Mouse (Mus musculus): Measurements from ENCODE around the gene Wdr46.
"Not testable (repeated sequence)": the region's sequence is repeated elsewhere in the genome, so short reads cannot be mapped to it uniquely, and the experiment has no call there.

Wdr46 gene

GRCm38 (mm10) chr17:33940206-33940805, at the start of gene Wdr46, which contains the start of gene Pfdn6:
Wdr46 (plus strand) TSS chr17:33940660.
Pfdn6 (minus strand) TSS chr17:33940343.
- peak in 1 of 2 experiments; percentile 69 for DNase-seq (ENCODE audit: low read depth in 1 of 2, low spot score in 2 of 2)

GRCm38 (mm10) chr17:33891357-33891756, 49.1 kb upstream of the Wdr46 start:
- DNase-seq (ENCODE audit: low read depth in 1 of 2, low spot score in 2 of 2), result no peak

GRCm38 (mm10) chr17:33891892-33892291, 48.6 kb upstream of the Wdr46 start:
- DNase-seq (ENCODE audit: low read depth in 1 of 2, low spot score in 2 of 2), result not testable (repeated sequence)

- no peak for DNase-seq (ENCODE audit: low read depth in 1 of 2, low spot score in 2 of 2)
These were observed 48.0 kb upstream of the Wdr46 start for GRCm38 (mm10) chr17:33892429-33892828.

GRCm38 (mm10) chr17:33893011-33893410, 47.4 kb upstream of the Wdr46 start:
- not testable (repeated sequence) for DNase-seq (ENCODE audit: low read depth in 1 of 2, low spot score in 2 of 2)

- no peak for DNase-seq (ENCODE audit: low read depth in 1 of 2, low spot score in 2 of 2)
These were observed 43.2 kb upstream of the Wdr46 start for GRCm38 (mm10) chr17:33897114-33897794.

- DNase-seq (ENCODE audit: low read depth in 1 of 2, low spot score in 2 of 2), result not testable (repeated sequence)
These were observed 42.3 kb upstream of the Wdr46 start for GRCm38 (mm10) chr17:33898193-33898592.

GRCm38 (mm10) chr17:33899642-33900041, 40.8 kb upstream of the Wdr46 start:
- no peak for DNase-seq (ENCODE audit: low read depth in 1 of 2, low spot score in 2 of 2)

GRCm38 (mm10) chr17:33900281-33900988, 40.0 kb upstream of the Wdr46 start:
- DNase-seq (ENCODE audit: low read depth in 1 of 2, low spot score in 2 of 2), result no peak

GRCm38 (mm10) chr17:33900989-33901314, 39.5 kb upstream of the Wdr46 start:
- no peak for DNase-seq (ENCODE audit: low read depth in 1 of 2, low spot score in 2 of 2)

- no peak for DNase-seq (ENCODE audit: low read depth in 1 of 2, low spot score in 2 of 2)
These were observed 38.8 kb upstream of the Wdr46 start for GRCm38 (mm10) chr17:33901653-33902052.

GRCm38 (mm10) chr17:33902079-33902478, 38.4 kb upstream of the Wdr46 start:
- no peak for DNase-seq (ENCODE audit: low read depth in 1 of 2, low spot score in 2 of 2)

- DNase-seq (ENCODE audit: low read depth in 1 of 2, low spot score in 2 of 2), result no peak
These were observed 38.0 kb upstream of the Wdr46 start for GRCm38 (mm10) chr17:33902491-33902890.

GRCm38 (mm10) chr17:33903911-33904651, 36.4 kb upstream of the Wdr46 start:
- not testable (repeated sequence) for DNase-seq (ENCODE audit: low read depth in 1 of 2, low spot score in 2 of 2)

- not testable (repeated sequence) for DNase-seq (ENCODE audit: low read depth in 1 of 2, low spot score in 2 of 2)
These were observed 35.6 kb upstream of the Wdr46 start, which contains the start of gene Platr17 for GRCm38 (mm10) chr17:33904835-33905234. Platr17 (plus strand) TSS chr17:33905135.

GRCm38 (mm10) chr17:33908331-33909076, 32.0 kb upstream of the Wdr46 start:
- no peak for DNase-seq (ENCODE audit: low read depth in 1 of 2, low spot score in 2 of 2)

- peak; percentile 92 to 96 for DNase-seq (ENCODE audit: low read depth in 1 of 2, low spot score in 2 of 2)
These were observed 31.2 kb upstream of the Wdr46 start, which contains the start of gene Daxx for GRCm38 (mm10) chr17:33909077-33909868. Daxx (plus strand) TSS chr17:33909414.

- DNase-seq (ENCODE audit: low read depth in 1 of 2, low spot score in 2 of 2), result peak in 1 of 2 experiments; percentile 53
These were observed 30.6 kb upstream of the Wdr46 start for GRCm38 (mm10) chr17:33909869-33910250.

- no peak for DNase-seq (ENCODE audit: low read depth in 1 of 2, low spot score in 2 of 2)
These were observed 30.0 kb upstream of the Wdr46 start for GRCm38 (mm10) chr17:33910346-33911051.
